Mouse (Mus musculus) monocyte, adult 2 months (primary cell): ENCODE results near the gene Mospd2.

Experiments
- DNase-seq, 2 experiments: peaks; one replicate each; pipeline ENCODE4 v3.0.0; 2022; ENCODE audit warnings: low spot score in 2 of 2, low read depth in 1 of 2

Mospd2 gene

DNA sequence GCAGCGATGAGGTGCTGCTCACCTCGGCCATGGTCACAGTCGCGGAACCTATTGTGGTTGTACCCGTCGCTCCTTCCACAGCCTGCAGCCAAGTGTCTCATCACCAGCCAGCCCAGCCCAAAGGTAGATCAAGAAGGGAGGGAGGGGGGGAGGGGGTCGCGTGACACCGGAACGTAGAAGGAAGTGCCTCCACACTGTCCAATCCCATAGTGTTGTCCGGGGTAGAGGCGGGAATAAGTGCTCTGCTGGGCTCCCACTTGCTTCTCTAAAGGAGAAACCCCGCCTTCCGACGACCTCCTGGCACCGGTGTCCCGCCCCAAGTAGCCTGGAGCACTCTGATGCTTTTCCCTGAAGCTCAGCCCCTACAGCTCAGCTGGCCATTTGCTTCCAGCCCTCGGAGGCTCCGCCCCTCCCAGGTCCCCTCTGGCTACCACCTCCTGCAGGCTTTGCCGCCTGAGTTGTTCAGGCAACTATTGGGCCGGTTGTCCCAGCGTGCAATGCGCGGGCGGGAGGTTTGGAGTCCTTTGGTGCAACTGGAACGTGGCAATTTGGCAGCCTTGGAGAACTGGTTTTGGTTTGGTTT lies at the start of gene Mospd2, which contains the start of gene Fancb:
Gene Mospd2, minus strand, starts transcription at position 183 of the 583 bp plus-strand sequence.
Gene Fancb, plus strand, starts transcription at position 400 of the 583 bp plus-strand sequence.
- DNase-seq: peak; percentile 64 to 65

DNA sequence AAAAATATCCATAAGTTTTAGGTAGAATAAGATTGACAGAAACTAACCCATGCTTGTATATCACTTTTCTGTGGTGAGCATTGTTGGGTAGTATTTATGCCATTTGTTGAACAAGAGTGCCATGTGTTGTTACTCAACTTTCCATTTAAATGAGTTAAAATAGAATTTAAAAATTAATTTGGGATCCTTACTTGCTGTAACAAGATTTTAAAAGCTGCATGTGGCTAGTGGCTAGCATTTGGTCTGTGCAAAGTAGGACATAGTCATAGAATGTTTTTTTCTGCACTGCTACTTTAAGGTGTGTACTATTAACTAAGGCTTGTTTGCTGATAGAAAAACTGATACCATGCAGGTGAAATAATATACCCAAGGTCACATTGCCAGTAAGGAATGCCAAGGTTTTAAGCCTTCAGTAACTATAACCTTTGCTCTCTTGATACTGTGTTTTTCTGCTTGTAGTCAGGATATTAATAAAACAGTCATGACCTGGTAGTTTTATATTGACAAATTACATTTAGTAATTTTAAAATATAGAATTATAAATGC lies 24.7 kb upstream of the Mospd2 start, which contains the start of gene Gm17604:
Gene Gm17604, minus strand, starts transcription at position 51 of the 546 bp plus-strand sequence.
- no peak for DNase-seq

DNA sequence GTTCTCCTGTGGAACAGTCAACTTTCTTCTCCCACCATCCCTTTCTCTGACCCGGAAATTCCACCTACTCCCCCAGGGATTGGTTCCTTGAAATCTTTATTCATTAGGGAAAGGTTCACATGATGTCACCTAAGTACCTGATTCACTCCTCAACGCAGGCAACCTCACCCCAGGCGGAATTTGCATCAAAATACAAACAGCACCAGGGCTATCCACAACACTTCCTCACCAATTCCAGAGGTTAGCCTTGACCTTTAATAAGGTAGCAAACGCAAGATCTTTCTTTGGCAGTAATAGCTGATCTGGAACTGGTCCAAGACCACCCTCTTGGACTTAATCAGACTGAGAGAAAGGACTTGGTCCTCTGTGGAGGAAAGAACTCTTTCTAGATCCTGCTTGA lies 23.0 kb upstream of the Mospd2 start:
- no peak for DNase-seq

DNA sequence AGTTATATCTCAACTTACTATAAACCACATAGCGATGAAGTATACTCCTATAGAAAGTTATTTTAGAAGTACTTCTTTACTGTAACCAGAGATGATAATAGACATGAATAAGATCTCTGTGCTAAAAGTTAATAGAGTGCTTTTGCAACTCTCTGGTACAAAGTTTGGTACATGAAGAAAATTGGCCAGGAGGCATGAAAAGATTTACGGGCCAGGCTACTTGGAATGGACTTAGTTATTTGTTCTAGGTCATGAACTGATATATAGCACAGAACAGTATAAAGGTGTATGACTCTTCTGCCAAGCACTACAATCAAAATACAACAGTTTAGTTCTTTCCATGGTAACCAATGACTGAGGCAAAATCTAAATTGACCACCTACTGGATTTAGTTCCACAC lies 1.3 kb downstream of the Mospd2 start:
- DNase-seq: no peak

DNA sequence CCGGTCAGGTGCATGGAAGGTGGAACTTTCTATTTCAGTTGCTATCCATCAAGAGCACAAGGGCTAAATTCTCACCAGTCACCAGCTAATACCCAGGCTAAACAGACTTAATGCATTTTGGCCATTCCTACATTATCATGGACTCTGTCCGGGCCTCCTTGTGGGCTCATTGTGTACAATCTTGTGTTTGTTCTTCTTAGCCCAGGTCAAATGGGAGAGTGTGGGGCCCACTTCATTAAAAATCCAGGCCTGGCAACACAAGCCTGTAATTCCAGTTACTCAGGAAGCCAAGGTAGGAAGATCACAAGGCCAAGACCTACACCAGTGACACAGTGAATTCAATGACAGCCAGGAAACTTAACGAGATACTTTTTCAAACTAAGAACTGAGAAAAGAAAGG lies 9.0 kb downstream of the Mospd2 start:
- DNase-seq: no peak

DNA sequence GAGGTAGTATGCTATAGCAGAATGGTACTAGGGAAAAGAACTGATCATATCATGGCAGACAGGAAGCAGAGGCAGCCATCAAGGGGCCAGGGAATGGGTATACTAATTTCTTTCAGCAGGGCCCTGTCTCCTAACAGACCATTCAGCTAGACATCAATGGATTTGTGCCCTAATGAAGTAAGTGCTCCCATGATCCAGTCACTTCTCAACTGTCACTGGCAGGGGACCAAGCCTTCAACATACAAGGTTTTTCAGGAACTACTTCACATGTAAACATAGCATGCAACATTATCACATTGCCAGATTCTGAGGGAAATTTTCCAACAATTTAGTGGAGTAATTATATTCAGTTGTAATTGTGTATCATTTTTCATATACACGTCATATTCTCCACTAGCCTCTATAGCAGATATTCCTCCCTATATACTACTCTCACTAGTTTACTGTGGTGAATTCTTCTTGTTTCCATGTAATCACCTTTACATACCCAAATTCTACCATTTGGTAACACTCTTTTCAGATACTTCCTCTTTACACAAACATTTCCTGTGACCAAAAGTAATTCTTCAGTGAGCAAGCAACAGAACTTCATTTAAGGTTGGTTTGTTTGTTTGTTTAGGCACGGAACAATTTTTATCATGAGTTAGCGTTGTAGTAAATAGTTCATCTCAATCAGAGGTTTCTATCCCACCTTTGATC lies 14.3 kb downstream of the Mospd2 start:
- no peak for DNase-seq

DNA sequence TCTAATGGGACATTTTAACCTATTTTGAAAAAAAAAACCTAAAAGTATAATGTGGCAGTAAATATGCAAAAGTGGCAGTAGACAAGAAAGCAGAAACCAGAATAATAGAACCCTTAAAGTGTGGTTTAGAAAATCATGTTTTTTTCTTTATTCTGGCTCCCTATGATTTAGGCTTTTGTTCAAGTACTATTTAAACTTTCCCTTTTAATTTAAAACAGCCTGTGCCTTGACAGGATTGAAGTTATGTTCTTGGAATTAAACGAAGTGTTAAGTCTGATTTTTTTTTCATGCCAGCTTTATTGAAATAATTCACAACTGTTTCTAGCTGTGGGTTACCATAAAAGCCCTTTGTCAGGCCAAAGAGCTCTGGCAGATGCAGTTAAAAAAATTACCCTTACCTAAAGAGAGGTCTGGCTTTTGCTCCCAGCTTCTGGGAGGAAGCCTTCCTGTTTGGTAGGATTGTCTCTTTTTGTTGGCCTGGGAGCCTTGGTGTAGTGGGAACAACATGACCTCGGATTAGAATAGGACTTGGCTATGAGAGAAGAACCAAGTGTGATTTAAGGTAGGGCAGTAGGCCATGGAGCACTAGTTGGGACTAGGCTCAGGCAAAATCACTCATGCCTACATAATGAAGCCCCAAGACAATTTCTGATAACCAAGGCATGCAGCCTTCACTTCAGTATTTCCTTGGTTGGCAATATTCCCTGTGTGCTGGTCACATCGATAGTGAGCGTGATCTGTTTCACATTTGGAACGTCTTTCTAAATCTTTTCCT lies 27.4 kb downstream of the Mospd2 start:
- no peak for DNase-seq

DNA sequence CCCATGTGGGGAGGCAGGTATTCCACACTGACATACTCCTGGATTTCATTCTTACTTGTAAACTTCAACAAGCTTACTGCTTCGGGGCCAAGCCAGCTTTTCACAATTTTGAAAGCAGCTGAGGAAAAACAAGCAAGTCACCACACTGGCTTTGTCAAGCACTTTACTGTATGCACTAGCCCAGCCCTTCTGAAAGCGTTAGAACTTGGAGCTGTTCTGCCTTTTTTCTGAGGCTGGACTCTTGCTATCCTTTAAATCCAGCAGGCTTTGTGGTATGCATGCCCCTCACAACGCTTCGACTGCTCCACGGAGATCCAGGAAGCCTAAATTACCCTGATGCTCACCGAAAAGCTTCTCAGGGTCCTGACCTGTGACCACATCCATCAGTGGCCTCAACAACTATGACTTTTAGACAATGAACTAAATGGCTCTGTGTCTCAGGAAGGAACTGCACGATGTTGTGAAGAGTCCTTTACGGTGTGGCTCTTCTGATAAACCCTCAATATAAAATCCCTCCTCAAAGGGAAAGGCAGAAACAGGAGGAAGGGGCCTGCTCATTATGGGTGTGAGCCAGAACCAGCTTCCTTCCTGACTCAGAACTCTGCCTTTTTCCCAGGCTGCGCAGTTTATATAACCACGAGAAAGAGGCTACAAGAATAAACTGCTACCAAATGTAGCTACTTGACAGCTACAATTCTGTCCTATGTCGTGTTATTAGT lies 28.2 kb downstream of the Mospd2 start:
- no peak for DNase-seq

DNA sequence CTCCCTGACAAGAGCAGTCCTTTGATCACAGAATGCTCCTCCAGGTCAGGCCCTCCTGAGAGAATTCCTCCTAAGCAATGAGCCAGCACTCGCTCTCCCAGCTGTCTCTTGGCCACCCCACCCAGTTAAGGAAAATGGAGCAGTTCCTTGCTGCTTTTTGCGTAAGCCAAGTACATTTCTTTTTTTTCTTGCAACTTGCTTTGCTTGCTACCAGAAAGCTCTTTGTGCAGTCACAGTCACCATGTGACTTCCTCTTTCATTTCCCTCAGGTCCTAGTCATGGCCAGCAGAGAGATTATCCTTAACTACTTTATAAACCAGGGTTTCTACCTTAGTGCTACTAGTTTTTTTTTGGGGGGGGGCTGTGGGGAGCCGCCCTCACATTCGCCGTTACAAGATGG lies 38.6 kb downstream of the Mospd2 start:
- peak in 1 of 2 experiments; percentile 9 for DNase-seq

DNA sequence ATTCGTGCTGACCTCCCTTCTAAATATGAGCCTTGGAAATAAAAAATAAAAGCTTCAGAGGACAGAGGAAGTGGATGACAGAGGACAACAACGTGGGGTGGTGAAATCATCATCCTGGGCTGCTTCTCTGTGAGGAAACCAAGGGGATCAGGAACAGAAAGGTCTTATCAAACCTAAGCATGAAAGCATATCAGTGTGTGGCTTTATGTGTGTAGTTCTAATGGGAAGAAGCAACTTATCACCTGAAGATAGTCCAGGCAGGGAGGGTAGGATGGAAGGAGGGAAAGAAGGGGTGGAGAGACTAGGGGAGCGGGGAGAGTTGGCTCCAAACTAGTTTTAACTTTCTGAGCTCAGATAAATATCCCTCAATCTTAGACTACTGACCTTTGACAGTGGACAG lies 67.2 kb downstream of the Mospd2 start:
- DNase-seq: no peak

DNA sequence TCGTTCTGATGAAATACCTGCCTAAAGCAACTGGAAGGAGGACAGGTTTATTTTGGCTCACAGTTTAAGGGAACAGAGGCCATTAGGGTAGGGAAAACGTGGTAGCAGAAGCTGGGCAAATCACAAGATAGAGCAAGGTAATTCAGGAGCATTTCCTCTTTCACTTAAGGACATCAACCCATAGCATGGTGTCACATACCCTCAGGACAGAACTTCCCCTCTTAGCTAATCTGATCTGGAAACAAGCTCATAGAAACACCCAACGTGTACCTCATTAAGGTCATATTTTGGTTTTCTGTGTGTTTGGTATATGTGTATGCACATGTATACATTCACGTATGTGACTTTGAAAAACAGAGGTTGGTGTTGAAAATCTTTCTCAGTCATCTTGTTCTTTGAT lies 68.0 kb downstream of the Mospd2 start:
- DNase-seq: no peak

DNA sequence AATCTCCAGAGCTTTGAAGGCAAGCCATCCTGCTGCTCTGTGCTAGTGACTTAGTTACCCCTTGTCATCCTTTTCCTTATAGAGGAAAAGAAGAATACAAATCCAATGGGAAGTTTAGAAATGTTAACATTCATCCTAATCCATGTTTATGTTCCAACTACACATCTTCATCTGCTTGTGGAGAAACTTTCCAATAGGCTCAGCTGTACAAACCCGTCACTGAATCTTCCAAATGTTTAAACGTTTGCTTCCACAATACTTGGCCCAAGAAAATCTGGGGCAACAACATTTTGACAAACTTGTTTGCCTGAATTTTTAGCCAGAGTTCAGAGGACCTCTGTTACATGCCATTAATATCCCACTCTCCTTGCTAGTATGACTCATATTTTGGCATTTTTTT lies 78.3 kb downstream of the Mospd2 start:
- DNase-seq: no peak

DNA sequence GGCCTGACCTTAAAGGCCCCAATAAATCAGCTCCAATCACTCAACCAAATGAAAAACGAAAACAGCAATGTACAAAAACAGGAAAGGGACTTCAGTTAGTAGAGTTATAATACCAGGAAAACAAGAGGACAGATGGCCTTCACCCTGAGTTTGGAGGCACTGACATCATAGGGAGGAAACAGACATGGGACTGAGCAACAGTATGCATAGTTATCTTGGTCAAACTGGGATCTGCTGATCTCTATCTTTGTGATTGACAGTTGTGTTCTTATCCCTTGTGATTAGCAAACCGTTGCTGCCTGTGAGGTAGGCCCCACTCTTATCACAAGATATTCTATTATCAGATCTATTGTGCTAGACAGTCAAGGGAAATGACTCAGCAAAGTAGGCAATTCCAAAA lies 80.4 kb downstream of the Mospd2 start:
- DNase-seq: no peak

DNA sequence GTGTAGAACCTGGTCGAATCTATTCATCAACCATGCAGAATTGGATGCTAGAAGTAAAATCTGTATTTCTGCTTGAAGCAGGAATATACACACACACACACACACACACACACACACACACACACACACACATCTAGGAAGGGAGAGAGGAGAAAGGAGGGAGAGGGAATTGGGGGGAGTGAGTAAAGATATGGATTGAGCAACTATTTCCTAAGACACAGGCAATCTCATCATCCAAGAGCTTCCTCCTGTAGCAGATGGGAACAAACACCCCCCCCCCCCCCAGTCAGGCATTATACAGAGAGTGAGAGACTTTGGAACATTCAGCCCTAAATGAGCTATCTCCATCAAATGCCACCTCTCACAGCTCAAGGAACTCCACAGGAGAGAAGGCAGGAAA lies 93.9 kb downstream of the Mospd2 start:
- no peak for DNase-seq
